ENCODE assay signal across 8 mouse cellular contexts in genomic region chr19:5793917-5794770, GRCm38 (mm10). TPM values are rescaled to one million over a fixed set of nuclear protein-coding genes. Genes with fewer than 3 reads are reported as not detected.
DNase-seq lines count a peak whose midpoint lies in the region; ATAC-seq and TF ChIP-seq lines count a peak whose summit lies in the region.
"Not testable (repeated sequence)": the region's sequence is repeated elsewhere in the genome, so short reads cannot be mapped to it uniquely, and the experiment has no call there.

No protein-coding gene starts in this region.

- not testable (repeated sequence) for TF ChIP-seq CTCF in kidney, adult 2 months (conservative IDR thresholded peaks at IDR 0.05; ENCODE audit: insufficient read depth, insufficient read length, low read depth, low read length); spleen, adult 2 months (IDR thresholded peaks at IDR 0.05; ENCODE audit: extremely low read depth, insufficient read depth, insufficient read length, insufficient replicate concordance)

- H3K4me2 ChIP-seq in forebrain, embryonic 11.5 days (ENCODE audit: low read depth, low read length, severe bottlenecking); heart, embryonic 16.5 days (ENCODE audit: low read depth, low read length); limb, embryonic 15.5 days; midbrain, embryonic 12.5 days (replicated peaks): not testable (repeated sequence)

- H3K9me3 ChIP-seq in forebrain, embryonic 11.5 days (ENCODE audit: control insufficient read depth, low read length); heart, embryonic 16.5 days (replicated peaks; ENCODE audit: control insufficient read depth, low read length); limb, embryonic 15.5 days; midbrain, embryonic 12.5 days: not testable (repeated sequence)

- not testable (repeated sequence) for TF ChIP-seq POLR2A in kidney, adult 2 months (IDR thresholded peaks at IDR 0.05; ENCODE audit: low read depth, low read length); spleen, adult 2 months (IDR thresholded peaks at IDR 0.05; ENCODE audit: low read depth, low read length)

- peaks cover 23% of the 10 kb centered on the region for H3K36me3 ChIP-seq in forebrain, embryonic 11.5 days (ENCODE audit: control insufficient read depth, insufficient read depth, low read length)
- H3K36me3 ChIP-seq in heart, embryonic 16.5 days (ENCODE audit: control insufficient read depth, insufficient read depth) = peaks cover 34% of the 10 kb centered on the region
- peaks cover 32% of the 10 kb centered on the region for H3K36me3 ChIP-seq in kidney, adult 2 months (ENCODE audit: control insufficient read depth, insufficient read depth, low read length)
- H3K36me3 ChIP-seq in limb, embryonic 15.5 days = peaks cover 36% of the 10 kb centered on the region
- H3K36me3 ChIP-seq in midbrain, embryonic 12.5 days = peaks cover 41% of the 10 kb centered on the region
- H3K36me3 ChIP-seq in spleen, adult 2 months (ENCODE audit: control insufficient read depth, insufficient read depth, low read length) = peaks cover 33% of the 10 kb centered on the region

- ATAC-seq in forebrain, embryonic 11.5 days (replicated peaks; ENCODE audit: low FRiP score) = peak; percentile 66
- peak; percentile 50 for ATAC-seq in heart, embryonic 16.5 days (replicated peaks; ENCODE audit: extremely low read depth, insufficient read depth, low FRiP score)
- ATAC-seq in limb, embryonic 15.5 days (ENCODE audit: insufficient number of reproducible peaks, low FRiP score, low TSS enrichment, low read depth) = 0 out of 2 replicates have a peak, but pooled peaks have one; percentile 40
- ATAC-seq in midbrain, embryonic 12.5 days (ENCODE audit: low FRiP score, low read depth) = peak; percentile 55; the same call in 1 of the 2 replicates

- not testable (repeated sequence) for H3K4me3 ChIP-seq in forebrain, embryonic 11.5 days (ENCODE audit: low read depth, low read length); heart, embryonic 16.5 days (ENCODE audit: low read length); limb, embryonic 15.5 days; midbrain, embryonic 12.5 days; spleen, adult 2 months (ENCODE audit: extremely low read depth, insufficient read depth, insufficient read length)
- 0 out of 2 replicates have a peak overlapping the region, but pooled peaks have one; percentile 8 for H3K4me3 ChIP-seq in kidney, adult 2 months (ENCODE audit: insufficient read depth, low read depth, low read length)

- peak; percentile 41 for DNase-seq in CD4-positive, CD25-positive, alpha-beta regulatory T cell, adult 2 months (ENCODE audit: low read depth, low spot score)
- DNase-seq in cerebellum, adult 8-10 months = peak; percentile 34
- DNase-seq in forebrain, embryonic 11.5 days (ENCODE audit: low spot score) = peak; percentile 62
- DNase-seq in kidney, adult 2 months; spleen, adult 2 months (ENCODE audit: low read depth in 1 of 2, low spot score in 2 of 2): not testable (repeated sequence)

- H3K27me3 ChIP-seq in forebrain, embryonic 11.5 days (ENCODE audit: control insufficient read depth, insufficient read depth, low read length); heart, embryonic 16.5 days (ENCODE audit: control insufficient read depth, insufficient read depth, low read length); kidney, adult 2 months (replicated peaks; ENCODE audit: control insufficient read depth, insufficient read depth, low read length); limb, embryonic 15.5 days; midbrain, embryonic 12.5 days; spleen, adult 2 months (ENCODE audit: control insufficient read depth, insufficient read depth, low read length): not testable (repeated sequence)

- not testable (repeated sequence) for H3K9ac ChIP-seq in forebrain, embryonic 11.5 days (ENCODE audit: low read length); limb, embryonic 15.5 days; midbrain, embryonic 12.5 days (replicated peaks)
- 0 out of 2 replicates have a peak overlapping the region, but pooled peaks have one; percentile 6 for H3K9ac ChIP-seq in heart, embryonic 16.5 days (ENCODE audit: low read length)

- WGBS in forebrain, embryonic 11.5 days = 46% methylated on average over 7 of the region's 7 CpGs
- WGBS in heart, embryonic 16.5 days = 17% methylated on average over 7 of the region's 7 CpGs
- 6% methylated on average over 7 of the region's 7 CpGs for WGBS in kidney, adult 2 months
- 24% methylated on average over 7 of the region's 7 CpGs for WGBS in limb, embryonic 15.5 days
- WGBS in midbrain, embryonic 12.5 days = 42% methylated on average over 7 of the region's 7 CpGs
- 36% methylated on average over 7 of the region's 7 CpGs for WGBS in spleen, adult 2 months

- H3K27ac ChIP-seq in forebrain, embryonic 11.5 days (ENCODE audit: low read depth, low read length) = peak overlapping the region; percentile 18; the same call in 1 of the 2 replicates
- peak overlapping the region; percentile 76 for H3K27ac ChIP-seq in heart, embryonic 16.5 days (ENCODE audit: low read length)
- peak overlapping the region; percentile 57 for H3K27ac ChIP-seq in kidney, adult 2 months (ENCODE audit: insufficient read depth, low read depth, low read length)
- peak overlapping the region; percentile 75 for H3K27ac ChIP-seq in limb, embryonic 15.5 days
- peak overlapping the region; percentile 47 for H3K27ac ChIP-seq in midbrain, embryonic 12.5 days (replicated peaks)
- peak overlapping the region; percentile 11 for H3K27ac ChIP-seq in spleen, adult 2 months (ENCODE audit: insufficient read depth, low read length)

- peaks cover 17% of the 10 kb centered on the region; the same call in 1 of the 2 replicates for H3K4me1 ChIP-seq in forebrain, embryonic 11.5 days (replicated peaks; ENCODE audit: control insufficient read depth, insufficient read depth, low read length)
- peaks cover 17% of the 10 kb centered on the region for H3K4me1 ChIP-seq in heart, embryonic 16.5 days (ENCODE audit: control insufficient read depth, insufficient read depth, low read length)
- not testable (repeated sequence) for H3K4me1 ChIP-seq in kidney, adult 2 months (ENCODE audit: control insufficient read depth, insufficient read depth, low read length)
- peaks cover 30% of the 10 kb centered on the region for H3K4me1 ChIP-seq in limb, embryonic 15.5 days
- H3K4me1 ChIP-seq in midbrain, embryonic 12.5 days = peaks cover 30% of the 10 kb centered on the region
- H3K4me1 ChIP-seq in spleen, adult 2 months (ENCODE audit: control insufficient read depth, insufficient read depth, insufficient read length) = peaks cover 12% of the 10 kb centered on the region

RNA-seq across cellular contexts. Expression of gene Scyl1, which starts 22.9 kb away (rescaled TPM):
- 65.2 and 66.3 TPM in 2 replicates for polyA plus RNA-seq in forebrain, embryonic 11.5 days (2014; fragmentation: Nextera tagmentation; extraction: Ambion mirVana)
- polyA plus RNA-seq in heart, embryonic 16.5 days (2015; fragmentation: Nextera tagmentation; extraction: Ambion mirVana) = 62.1 and 66.6 TPM in 2 replicates
- 107 and 134 TPM in 2 replicates for polyA plus RNA-seq in kidney, adult 2 months (2012; rRNA removed)
- polyA plus RNA-seq in limb, embryonic 15.5 days (2015; fragmentation: Nextera tagmentation; extraction: Ambion mirVana) = 81.6 and 85.1 TPM in 2 replicates
- polyA plus RNA-seq in midbrain, embryonic 12.5 days (2016; fragmentation: Nextera tagmentation; extraction: Ambion mirVana) = 63.6 and 68.4 TPM in 2 replicates
- 65.4 and 68.0 TPM in 2 replicates for polyA plus RNA-seq in spleen, adult 2 months (2012; rRNA removed)

RNA-seq across cellular contexts. Expression of gene Ltbp3, which starts 53.4 kb away (rescaled TPM):
- 5.0 and 5.5 TPM in 2 replicates for polyA plus RNA-seq in forebrain, embryonic 11.5 days (2014; fragmentation: Nextera tagmentation; extraction: Ambion mirVana)
- 27.3 and 31.5 TPM in 2 replicates for polyA plus RNA-seq in heart, embryonic 16.5 days (2015; fragmentation: Nextera tagmentation; extraction: Ambion mirVana)
- polyA plus RNA-seq in kidney, adult 2 months (2012; rRNA removed) = 52.8 and 61.8 TPM in 2 replicates
- polyA plus RNA-seq in limb, embryonic 15.5 days (2015; fragmentation: Nextera tagmentation; extraction: Ambion mirVana) = 59.4 and 64.3 TPM in 2 replicates
- 7.9 and 9.1 TPM in 2 replicates for polyA plus RNA-seq in midbrain, embryonic 12.5 days (2016; fragmentation: Nextera tagmentation; extraction: Ambion mirVana)
- 22.5 and 25.8 TPM in 2 replicates for polyA plus RNA-seq in spleen, adult 2 months (2012; rRNA removed)

Comparison
In these comparisons a context has a peak if more than half of its experiments do, and no peak if none do; other contexts are left out.
1. H3K27ac ChIP-seq: peak in every context shown above with its lines; median percentile 76 in heart, embryonic 16.5 days; 75 in limb, embryonic 15.5 days; 57 in kidney, adult 2 months; 47 in midbrain, embryonic 12.5 days; 18 in forebrain, embryonic 11.5 days; 11 in spleen, adult 2 months.